Mouse (Mus musculus) forebrain, postnatal 0 days (tissue): ENCODE measurements at regions not wholly inside any gene's neighbourhood (a gene's known extent, or its start where the extent isn't known, plus 50 kb on each side); places are given as distances from the start of the nearest gene placed in this dataset.

Source experiments
- ATAC-seq: fragments of 200-750 bp; cut with Nextera tagmentation; 2 replicates; pipeline ENCODE4 v1.8.0; 2017; ENCODE audit warnings: mild to moderate bottlenecking, moderate library complexity
- DNase-seq: peaks from one replicate; pipeline ENCODE4 v3.0.0-alpha.2; 2015
- H3K27ac ChIP-seq: fragments of 300-500 bp; sonication (generic); 2 replicates; pipeline ENCODE4 v1.5.1; 2014; ENCODE audit warnings: low read depth, mild to moderate bottlenecking, antibody characterized with exemption, low read length, moderate library complexity, mixed read lengths
- H3K27me3 ChIP-seq: fragments of 300-500 bp; sonication (generic); 2 replicates; pipeline ENCODE4 v1.6.1; 2014; ENCODE audit warnings: mild to moderate bottlenecking, low read length, mixed read lengths; ENCODE audit not compliant: insufficient read depth
- H3K36me3 ChIP-seq: fragments of 300-500 bp; sonication (generic); 2 replicates; pipeline ENCODE4 v1.6.1; 2014; ENCODE audit warnings: mild to moderate bottlenecking, moderate library complexity; ENCODE audit not compliant: insufficient read depth
- H3K4me1 ChIP-seq: fragments of 300-500 bp; sonication (generic); 2 replicates; pipeline ENCODE4 v1.6.1; 2014; ENCODE audit warnings: antibody characterized with exemption; ENCODE audit not compliant: insufficient read depth
- H3K4me2 ChIP-seq: fragments of 300-500 bp; sonication (generic); 2 replicates; pipeline ENCODE4 v1.6.1; 2014; ENCODE audit warnings: low read depth, mild to moderate bottlenecking, moderate library complexity
- H3K4me3 ChIP-seq: fragments of 300-500 bp; sonication (generic); 2 replicates; pipeline ENCODE4 v1.5.1; 2014; ENCODE audit warnings: low read depth, low read length, mixed read lengths
- H3K9ac ChIP-seq: fragments of 300-500 bp; sonication (generic); 2 replicates; pipeline ENCODE4 v1.6.1; 2014; ENCODE audit warnings: mild to moderate bottlenecking
- H3K9me3 ChIP-seq: fragments of 300-500 bp; sonication (generic); 2 replicates; pipeline ENCODE4 v1.6.1; 2016; ENCODE audit warnings: low read length
- CTCF ChIP-seq: sonication (generic); IDR thresholded peaks from 2 replicates; pipeline ENCODE4 v1.5.1; 2016; ENCODE audit warnings: antibody characterized with exemption, control low read depth, low read depth
- WGBS: fragments of 180-500 bp; shearing (Covaris S2); extraction: QIAGEN DNeasy Blood & Tissue Kit; methylation state at CpG from one replicate; pipeline ENCODE4 v1.1.7; 2014; 5-methylcytosine and 5-hydroxymethylcytosine counted together

- Histone ChIP-seq H3K36me3 (no peaks in the 10 kb centered on the region), H3K4me3 (no peak overlapping the region), H3K9me3 (no peaks in the 10 kb centered on the region), H3K27ac (no peak overlapping the region), H3K27me3 (no peaks in the 10 kb centered on the region), H3K9ac (no peak overlapping the region), H3K4me2 (no peak overlapping the region), H3K4me1 (no peaks in the 10 kb centered on the region)
- no peak for TF ChIP-seq CTCF
- ATAC-seq, result no peak
- 87% methylated on average over 4 of the region's 4 CpGs for WGBS
- no peak for DNase-seq
Observed at GRCm38 (mm10) chr7:136751477-136751876, 142.9 kb upstream of the Mgmt start.

DNA sequence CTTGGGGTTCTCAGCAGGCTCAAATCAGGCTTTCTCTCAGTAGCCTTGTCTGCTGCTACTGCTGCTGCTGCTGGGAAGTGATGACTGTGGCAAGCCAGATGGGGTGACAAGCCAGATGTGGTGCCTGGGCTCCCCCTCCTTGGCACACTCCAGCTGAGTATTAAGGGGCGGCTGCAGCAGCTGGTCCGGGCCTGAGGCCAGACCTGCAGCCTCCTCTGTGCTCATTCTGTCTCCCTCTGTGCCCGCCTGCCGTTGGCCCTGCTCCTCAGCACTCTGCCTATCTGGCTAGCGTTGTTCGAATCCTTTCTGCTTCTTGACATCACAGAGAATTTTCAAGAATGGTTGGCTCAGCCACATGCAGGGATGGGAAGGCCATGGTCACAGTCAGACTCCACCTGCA is 139.6 kb upstream of the Mgmt start:
- H3K27me3 ChIP-seq, result no peaks in the 10 kb centered on the region
- 52% methylated on average over 6 of the region's 6 CpGs for WGBS

DNA sequence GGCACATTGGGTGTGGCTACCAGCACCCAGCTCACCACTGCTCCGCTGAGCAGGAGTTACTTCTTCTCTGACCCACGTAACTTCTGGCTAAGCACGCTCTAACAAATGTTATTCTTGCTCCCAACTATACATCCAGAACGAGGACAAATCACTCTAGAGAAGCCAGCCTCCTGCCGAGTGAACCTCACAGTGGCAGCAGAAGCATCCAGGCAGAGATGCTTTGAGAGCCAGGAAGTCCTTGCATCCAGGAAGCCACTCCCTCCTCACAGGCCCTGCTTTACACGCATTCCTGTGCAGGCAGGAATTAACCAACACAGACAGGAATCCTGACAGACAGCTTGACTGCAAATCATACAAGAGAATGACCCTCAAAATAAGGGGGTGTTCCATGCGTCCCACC is 129.4 kb upstream of the Mgmt start:
- H3K4me1 ChIP-seq, result no peaks in the 10 kb centered on the region
- no peaks in the 10 kb centered on the region for H3K36me3 ChIP-seq
- H3K27me3 ChIP-seq, result no peaks in the 10 kb centered on the region
- WGBS, result 49% methylated on average over 7 of the region's 7 CpGs
- H3K4me3 ChIP-seq, result no peak overlapping the region
- DNase-seq (no peak), ATAC-seq (no peak)
- TF ChIP-seq CTCF, result no peak
- no peaks in the 10 kb centered on the region for H3K9me3 ChIP-seq
- no peak overlapping the region for H3K27ac ChIP-seq
- H3K9ac ChIP-seq, result no peak overlapping the region
- H3K4me2 ChIP-seq, result no peak overlapping the region

More for the DNA sequence above, 139.6 kb upstream of the Mgmt start:
- ATAC-seq, result peak; percentile 38
- H3K4me3 ChIP-seq, result no peak overlapping the region
- H3K9ac ChIP-seq, result no peak overlapping the region
- H3K36me3 ChIP-seq, result no peaks in the 10 kb centered on the region
- H3K4me1 ChIP-seq, result no peaks in the 10 kb centered on the region
- no peak overlapping the region for H3K27ac ChIP-seq
- no peak for DNase-seq
- H3K9me3 ChIP-seq, result no peaks in the 10 kb centered on the region
- H3K4me2 ChIP-seq, result no peak overlapping the region
- no peak for TF ChIP-seq CTCF

GRCm38 (mm10) chr7:136767231-136767630 is 127.2 kb upstream of the Mgmt start:
- H3K4me1 ChIP-seq, result no peaks in the 10 kb centered on the region
- peak; percentile 30 for DNase-seq
- 55% methylated on average over 9 of the region's 9 CpGs for WGBS
- no peak overlapping the region for H3K4me3 ChIP-seq
- no peaks in the 10 kb centered on the region for H3K36me3 ChIP-seq
- peak; percentile 27; the same call in 1 of the 2 replicates for ATAC-seq
- no peaks in the 10 kb centered on the region for H3K27me3 ChIP-seq
- H3K9me3 ChIP-seq, result no peaks in the 10 kb centered on the region
- TF ChIP-seq CTCF, result no peak
- no peak overlapping the region for H3K27ac ChIP-seq
- H3K9ac ChIP-seq, result no peak overlapping the region
- H3K4me2 ChIP-seq, result no peak overlapping the region

DNA sequence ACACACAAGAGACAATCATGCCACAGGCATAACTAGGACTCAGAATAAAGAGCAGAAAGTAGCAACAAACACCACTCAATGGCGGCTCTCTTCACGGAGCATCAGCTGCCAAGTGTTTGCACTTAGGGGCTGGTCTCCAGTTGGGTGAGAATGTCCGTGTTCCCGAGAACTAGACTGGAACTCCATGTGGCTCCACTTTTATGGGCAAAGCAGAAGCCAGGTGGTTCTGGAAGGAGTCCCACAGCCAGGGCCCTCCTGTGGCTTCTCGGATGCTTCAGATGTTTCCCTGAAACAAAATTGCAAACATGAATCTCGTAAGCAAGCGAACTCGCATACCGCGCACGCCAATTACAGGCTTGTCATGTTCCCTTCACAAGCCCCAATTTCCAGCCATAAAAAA is 113.7 kb upstream of the Mgmt start:
- no peak for TF ChIP-seq CTCF
- H3K9me3 ChIP-seq, result no peaks in the 10 kb centered on the region

DNA sequence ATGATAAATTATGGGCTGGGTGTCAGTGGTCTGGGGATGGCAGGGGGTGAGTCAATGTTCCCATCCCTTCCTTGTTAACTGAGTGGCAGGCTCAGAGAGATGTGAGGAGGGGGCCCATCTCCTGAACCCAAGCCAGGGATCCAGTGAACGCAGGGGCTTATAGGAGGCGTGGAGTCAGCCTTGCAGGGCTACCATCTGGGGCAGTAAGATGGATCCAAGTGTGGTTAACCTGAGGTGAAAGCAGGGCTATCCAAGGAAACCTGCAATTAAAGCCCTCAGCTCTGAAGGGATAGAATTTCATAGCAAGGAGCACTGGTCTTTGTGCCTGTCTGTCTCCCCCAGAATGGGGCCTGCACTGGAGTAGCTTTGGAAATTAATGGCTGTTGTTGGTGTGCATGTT is 103.3 kb upstream of the Mgmt start:
- Histone ChIP-seq H3K9ac (no peak overlapping the region), H3K4me1 (no peaks in the 10 kb centered on the region), H3K4me2 (no peak overlapping the region), H3K9me3 (no peaks in the 10 kb centered on the region), H3K27ac (no peak overlapping the region), H3K27me3 (no peaks in the 10 kb centered on the region), H3K4me3 (no peak overlapping the region), H3K36me3 (no peaks in the 10 kb centered on the region)
- 68% methylated on average over 2 of the region's 2 CpGs for WGBS
- no peak for TF ChIP-seq CTCF
- ATAC-seq (no peak), DNase-seq (no peak)

More for the DNA sequence above, 113.7 kb upstream of the Mgmt start:
- 82% methylated on average over 11 of the region's 11 CpGs for WGBS
- Histone ChIP-seq H3K9ac (no peak overlapping the region), H3K36me3 (no peaks in the 10 kb centered on the region), H3K4me2 (no peak overlapping the region), H3K4me1 (no peaks in the 10 kb centered on the region), H3K27ac (no peak overlapping the region), H3K27me3 (no peaks in the 10 kb centered on the region), H3K4me3 (no peak overlapping the region)
- no peak for ATAC-seq
- DNase-seq, result no peak

- no peak for ATAC-seq
Observed at GRCm38 (mm10) chr7:136792131-136792530, 102.3 kb upstream of the Mgmt start.

DNA sequence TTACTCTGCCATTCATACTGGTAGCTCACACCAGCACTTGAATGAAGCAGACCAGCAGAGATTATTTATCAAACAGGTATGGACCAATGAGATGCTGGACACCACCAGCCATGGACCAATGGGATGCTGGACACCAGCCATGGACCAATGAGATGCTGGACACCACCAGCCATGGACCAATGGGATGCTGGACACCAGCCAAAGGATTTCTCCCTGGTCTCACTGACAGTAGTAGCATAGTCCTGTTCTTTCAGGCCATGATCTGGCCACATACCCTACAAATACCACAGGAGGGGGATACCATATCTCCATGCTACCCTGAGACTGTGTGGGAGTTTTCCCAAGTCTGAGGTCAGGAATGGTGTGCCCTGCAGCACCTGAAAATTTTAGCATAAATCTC is 98.0 kb upstream of the Mgmt start:
- H3K4me3 ChIP-seq, result no peak overlapping the region
- H3K27me3 ChIP-seq, result peaks cover 4% of the 10 kb centered on the region; the same call in 1 of the 2 replicates
- DNase-seq, result no peak
- no peak overlapping the region for H3K4me2 ChIP-seq
- no peak overlapping the region for H3K27ac ChIP-seq
- H3K36me3 ChIP-seq, result no peaks in the 10 kb centered on the region
- no peak overlapping the region for H3K9ac ChIP-seq
- no peak for TF ChIP-seq CTCF
- no peak for ATAC-seq
- H3K4me1 ChIP-seq, result no peaks in the 10 kb centered on the region
- no peaks in the 10 kb centered on the region for H3K9me3 ChIP-seq

More at GRCm38 (mm10) chr7:136792131-136792530, 102.3 kb upstream of the Mgmt start:
- WGBS, result 48% methylated on average over 5 of the region's 5 CpGs
- no peaks in the 10 kb centered on the region for H3K9me3 ChIP-seq
- H3K36me3 ChIP-seq, result no peaks in the 10 kb centered on the region
- H3K27ac ChIP-seq, result no peak overlapping the region
- no peak overlapping the region for H3K4me3 ChIP-seq
- H3K27me3 ChIP-seq, result peaks cover 3% of the 10 kb centered on the region; the same call in 1 of the 2 replicates
- no peak for DNase-seq
- H3K4me2 ChIP-seq, result no peak overlapping the region
- H3K9ac ChIP-seq, result no peak overlapping the region
- no peak for TF ChIP-seq CTCF
- no peaks in the 10 kb centered on the region for H3K4me1 ChIP-seq
